Mouse (Mus musculus) limb, embryonic 14.5 days (tissue): ENCODE measurements at regions not wholly inside any gene's neighbourhood (a gene's known extent, or its start where the extent isn't known, plus 50 kb on each side); places are given as distances from the start of the nearest gene placed in this dataset.

Experiments used
- ATAC-seq: fragments of 200-750 bp; cut with Nextera tagmentation; 2 replicates; pipeline ENCODE4 v1.8.0; 2017; ENCODE audit warnings: low read depth, moderate number of reproducible peaks, moderate TSS enrichment; ENCODE audit not compliant: low FRiP score
- DNase-seq: peaks from one replicate; pipeline ENCODE4 v3.0.0-alpha.2; 2015; ENCODE audit warnings: low spot score
- H3K27ac ChIP-seq: fragments of 300-500 bp; sonication (generic); replicated peaks from 2 replicates; pipeline ENCODE4 v1.5.1; 2014; ENCODE audit warnings: low read depth, mild to moderate bottlenecking, low read length, moderate library complexity, mixed read lengths
- H3K27me3 ChIP-seq: fragments of 300-500 bp; sonication (generic); 2 replicates; pipeline ENCODE4 v1.6.1; 2014; ENCODE audit warnings: low read length, mixed read lengths; ENCODE audit not compliant: control insufficient read depth, insufficient read depth
- H3K36me3 ChIP-seq: fragments of 300-500 bp; sonication (generic); 2 replicates; pipeline ENCODE4 v1.6.1; 2014; ENCODE audit warnings: mild to moderate bottlenecking, low read length, moderate library complexity, mixed read lengths; ENCODE audit not compliant: control insufficient read depth, insufficient read depth
- H3K4me1 ChIP-seq: fragments of 300-500 bp; sonication (generic); 2 replicates; pipeline ENCODE4 v1.6.1; 2014; ENCODE audit warnings: antibody characterized with exemption, low read length, mixed read lengths; ENCODE audit not compliant: control insufficient read depth, insufficient read depth
- H3K4me2 ChIP-seq: fragments of 300-500 bp; sonication (generic); replicated peaks from 2 replicates; pipeline ENCODE4 v1.6.1; 2014; ENCODE audit warnings: low read depth, mild to moderate bottlenecking, low read length, moderate library complexity; ENCODE audit not compliant: severe bottlenecking
- H3K4me3 ChIP-seq: fragments of 300-500 bp; sonication (generic); replicated peaks from 2 replicates; pipeline ENCODE4 v1.5.1; 2014; ENCODE audit warnings: low read length
- H3K9ac ChIP-seq: fragments of 300-500 bp; sonication (generic); 2 replicates; pipeline ENCODE4 v1.6.1; 2014; ENCODE audit warnings: mild to moderate bottlenecking, low read depth, low read length, moderate library complexity; ENCODE audit not compliant: severe bottlenecking
- H3K9me3 ChIP-seq: fragments of 300-500 bp; sonication (generic); 2 replicates; pipeline ENCODE4 v1.6.1; 2016; ENCODE audit warnings: low read length; ENCODE audit not compliant: control insufficient read depth
- POLR2A ChIP-seq: fragments of 200-500 bp; IDR thresholded peaks from 2 replicates; pipeline ENCODE4 v1.8.0; 2012; ENCODE audit warnings: inconsistent platforms, mild to moderate bottlenecking, moderate library complexity, borderline replicate concordance; ENCODE audit not compliant: insufficient read depth, insufficient read length; ENCODE audit errors: extremely low read depth
- WGBS: fragments of 180-500 bp; shearing (Covaris S2); extraction: QIAGEN DNeasy Blood & Tissue Kit; methylation state at CpG from one replicate; pipeline ENCODE4 v1.1.7; 2014; 5-methylcytosine and 5-hydroxymethylcytosine counted together

DNA sequence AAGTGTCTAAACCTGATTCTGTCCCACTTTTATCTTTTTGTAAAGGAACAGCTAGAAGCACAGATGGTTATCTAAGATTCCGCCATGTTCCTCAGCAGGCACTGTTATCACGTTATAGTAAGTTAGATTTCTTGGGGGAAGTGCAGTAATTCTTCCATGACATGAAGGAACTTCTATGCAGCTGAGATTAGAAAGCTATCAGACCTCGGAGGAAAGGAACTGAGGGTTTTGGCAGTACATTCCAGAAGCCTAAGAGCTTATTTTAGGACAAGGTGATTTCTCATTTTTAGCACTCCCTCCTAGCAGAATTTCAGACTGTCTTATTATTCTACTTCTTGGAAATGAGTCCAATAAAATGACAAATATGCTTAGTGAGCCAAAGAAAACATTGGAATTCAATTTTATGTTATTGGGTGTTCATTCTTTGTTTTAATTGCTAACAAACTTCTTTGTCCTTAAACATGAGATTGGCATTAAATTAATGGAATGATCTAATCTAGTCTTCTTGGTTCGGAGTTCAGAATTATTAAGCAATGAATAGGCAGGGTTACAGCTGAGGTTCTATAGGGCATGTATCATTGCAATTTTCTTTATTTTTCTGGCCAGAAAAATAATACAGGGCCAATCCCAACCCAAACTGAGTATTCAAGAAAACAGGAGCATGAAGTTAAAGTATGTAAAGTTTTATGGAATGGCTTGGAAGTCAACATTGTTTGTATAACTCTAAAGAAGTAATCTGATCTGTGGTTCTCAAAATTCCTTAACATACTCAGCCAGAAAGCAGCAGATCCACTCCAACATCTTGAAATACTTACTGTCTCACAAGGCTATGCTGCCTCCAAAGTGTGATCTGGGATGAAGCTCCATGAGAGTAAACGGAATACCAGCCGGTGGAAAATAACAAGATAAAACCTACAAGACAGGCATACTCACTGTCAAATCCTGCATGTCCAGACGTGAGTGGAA, 678.7 kb downstream of the Car8 start:
- peak; percentile 65 for ATAC-seq

DNA sequence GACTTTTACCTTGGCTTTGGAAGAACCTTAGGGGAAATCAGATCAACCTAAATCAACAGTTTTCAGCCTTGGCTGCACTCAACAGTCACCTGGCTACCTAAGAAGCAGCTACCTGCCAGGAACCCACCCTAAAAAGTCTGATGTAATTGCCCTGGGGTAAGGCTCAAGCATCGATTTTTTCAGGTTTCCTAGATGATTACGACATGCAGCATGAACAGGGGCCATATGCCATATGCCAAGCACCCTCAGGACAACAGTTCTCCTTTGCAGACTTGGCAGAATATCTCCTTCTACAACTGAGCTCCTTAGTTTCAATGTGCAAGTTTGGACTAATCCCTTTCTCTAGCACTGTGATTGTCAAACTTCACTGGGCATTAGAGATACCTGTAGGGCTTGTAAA, 680.1 kb downstream of the Car8 start:
- Histone ChIP-seq H3K9ac (no peak overlapping the region), H3K27me3 (no peaks in the 10 kb centered on the region)

More for the DNA sequence above, 678.7 kb downstream of the Car8 start:
- Histone ChIP-seq H3K36me3 (no peaks in the 10 kb centered on the region), H3K9ac (no peak overlapping the region), H3K4me1 (peaks cover 7% of the 10 kb centered on the region; the same call in 1 of the 2 replicates), H3K4me3 (no peak overlapping the region), H3K27me3 (no peaks in the 10 kb centered on the region), H3K27ac (no peak overlapping the region), H3K9me3 (no peaks in the 10 kb centered on the region), H3K4me2 (no peak overlapping the region)
- DNase-seq = peak; percentile 77
- 35% methylated on average over 7 of the region's 7 CpGs for WGBS
- TF ChIP-seq POLR2A = no peak

DNA sequence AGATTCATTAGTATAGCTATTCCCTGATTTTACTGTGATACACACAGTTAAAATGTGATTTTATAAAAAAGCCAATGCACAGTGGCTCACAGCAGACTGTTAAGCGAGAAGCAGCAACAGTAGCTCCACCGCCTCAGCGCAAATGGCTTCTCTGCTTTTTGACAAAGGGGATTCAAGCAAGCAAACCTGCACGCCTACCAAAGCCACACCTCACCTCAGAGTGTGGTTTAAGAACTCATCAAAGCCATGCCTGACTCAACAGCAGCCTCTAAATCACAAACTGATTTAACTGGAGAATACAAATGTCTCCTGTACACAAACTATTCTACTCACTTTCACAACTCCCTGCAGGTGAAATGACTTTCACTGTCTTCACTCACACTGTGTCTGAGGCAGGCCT, 704.5 kb downstream of the Car8 start:
- Histone ChIP-seq H3K4me1 (no peaks in the 10 kb centered on the region), H3K27me3 (no peaks in the 10 kb centered on the region), H3K36me3 (no peaks in the 10 kb centered on the region), H3K4me3 (no peak overlapping the region), H3K4me2 (no peak overlapping the region), H3K27ac (no peak overlapping the region), H3K9me3 (no peaks in the 10 kb centered on the region), H3K9ac (no peak overlapping the region)
- DNase-seq = no peak
- TF ChIP-seq POLR2A = no peak
- no peak for ATAC-seq
- WGBS = 76% methylated on average over 4 of the region's 4 CpGs

More for the DNA sequence above, 680.1 kb downstream of the Car8 start:
- H3K4me1 ChIP-seq = peaks cover 7% of the 10 kb centered on the region; the same call in 1 of the 2 replicates
- no peak overlapping the region for H3K4me3 ChIP-seq
- no peak overlapping the region for H3K27ac ChIP-seq
- TF ChIP-seq POLR2A = no peak
- H3K4me2 ChIP-seq = no peak overlapping the region
- DNase-seq (no peak), ATAC-seq (no peak)
- no peaks in the 10 kb centered on the region for H3K9me3 ChIP-seq
- 60% methylated on average over 2 of the region's 2 CpGs for WGBS
- H3K36me3 ChIP-seq = no peaks in the 10 kb centered on the region

DNA sequence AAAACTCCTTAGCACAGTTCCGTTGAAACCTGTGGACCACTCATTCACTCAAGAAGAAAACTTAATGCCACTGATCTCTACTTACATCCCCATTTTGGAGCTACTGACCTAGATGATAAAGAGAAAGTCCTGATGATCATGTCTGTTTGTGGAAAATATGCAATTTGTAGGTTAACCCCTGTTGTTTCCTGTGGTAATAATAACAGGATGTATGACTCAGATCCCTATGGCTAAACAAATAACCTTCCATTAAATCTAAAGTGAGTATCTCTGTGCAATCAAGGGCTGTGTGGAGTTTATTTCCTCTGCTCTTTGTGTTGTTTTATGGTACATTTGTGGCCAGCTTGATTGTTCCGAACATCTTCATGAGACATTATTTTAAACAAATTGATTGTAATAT, 711.1 kb downstream of the Car8 start:
- no peak overlapping the region for H3K9ac ChIP-seq
- TF ChIP-seq POLR2A = no peak

DNA sequence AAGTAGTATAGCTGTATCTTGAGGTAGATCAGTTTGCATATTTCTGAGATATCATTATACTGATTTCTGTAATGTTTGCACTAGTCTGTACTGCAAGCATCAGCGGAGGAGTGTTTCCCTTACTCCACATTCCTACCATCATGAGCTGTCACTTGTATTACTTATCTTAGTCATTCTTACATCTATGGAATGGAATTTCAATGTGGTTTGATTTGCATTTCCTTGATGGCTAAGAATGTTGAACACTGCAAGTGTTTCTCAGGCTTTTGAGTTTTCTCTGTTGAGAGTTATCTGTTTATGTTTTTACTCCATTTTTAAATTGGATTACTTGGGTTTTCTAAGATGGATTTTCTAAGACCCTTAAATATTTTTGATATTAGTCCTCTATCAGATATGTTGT, 725.8 kb downstream of the Car8 start:
- Histone ChIP-seq H3K4me3 (no peak overlapping the region), H3K9me3 (no peaks in the 10 kb centered on the region), H3K9ac (no peak overlapping the region), H3K27me3 (no peaks in the 10 kb centered on the region), H3K27ac (no peak overlapping the region), H3K36me3 (no peaks in the 10 kb centered on the region), H3K4me1 (no peaks in the 10 kb centered on the region), H3K4me2 (no peak overlapping the region)
- WGBS = 92% methylated on average over 1 of the region's 1 CpGs
- TF ChIP-seq POLR2A = no peak
- DNase-seq = no peak
- ATAC-seq = no peak

More for the DNA sequence above, 711.1 kb downstream of the Car8 start:
- DNase-seq (no peak), ATAC-seq (no peak)
- 85% methylated on average over 2 of the region's 2 CpGs for WGBS
- Histone ChIP-seq H3K27me3 (no peaks in the 10 kb centered on the region), H3K9me3 (no peaks in the 10 kb centered on the region), H3K4me1 (no peaks in the 10 kb centered on the region), H3K4me3 (no peak overlapping the region), H3K36me3 (no peaks in the 10 kb centered on the region), H3K27ac (no peak overlapping the region), H3K4me2 (no peak overlapping the region)
